14 mouse cellular contexts compared by ENCODE assay signal in the genomic region with DNA sequence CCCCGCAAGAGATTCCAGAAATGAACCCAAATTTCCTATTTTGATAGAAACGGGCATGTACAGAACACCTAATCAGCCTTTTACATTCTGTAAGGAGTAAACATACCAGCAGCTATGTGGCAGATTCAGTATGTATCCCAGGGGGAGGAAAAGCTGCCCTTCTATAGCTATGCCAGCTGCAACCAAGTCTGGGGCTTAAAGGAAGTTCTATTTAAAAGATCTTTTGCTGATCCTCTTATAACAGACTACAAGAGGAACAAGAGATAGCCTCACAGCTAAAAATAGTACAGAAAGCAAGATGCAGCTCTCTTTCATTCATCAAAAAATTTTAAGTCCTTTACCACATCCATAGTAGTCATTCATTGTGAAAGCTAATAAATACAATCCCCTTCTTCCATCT. TPM values are rescaled to one million over a fixed set of nuclear protein-coding genes. Genes with fewer than 3 reads are reported as not detected.
DNase-seq lines count a peak whose midpoint lies in the region; ATAC-seq and TF ChIP-seq lines count a peak whose summit lies in the region.
"Had no signal": no experiment of that assay in that cellular context is flagged by ENCODE, and none has a peak within 500 bp of the region (broad histone marks: within the 10 kb centered on the region; RNA-seq: fewer than 3 reads in every experiment).

No protein-coding gene starts in this region.

- peaks cover 32% of the 10 kb centered on the region for H3K79me2 ChIP-seq in myocyte (ENCODE audit: control insufficient read depth, insufficient read depth)

- no peak for DNase-seq in hindbrain, embryonic 10.5 days (ENCODE audit: low spot score)
- DNase-seq in Muller cell, postnatal 12 days (ENCODE audit: inconsistent ontology term): peak; percentile 6
- no peak for DNase-seq in lung, postnatal 4 days
- no peak for DNase-seq in thymus, postnatal 4 days
- DNase-seq: kidney, adult 8-10 months; kidney, postnatal 4 days; liver, embryonic 13.5 days; thymus, adult 2 months had no signal

- no peak overlapping the region for H3K4me3 ChIP-seq in hindbrain, embryonic 15.5 days
- no peak overlapping the region for H3K4me3 ChIP-seq in hindbrain, embryonic 10.5 days
- H3K4me3 ChIP-seq in forebrain, embryonic 16.5 days (replicated peaks; ENCODE audit: low read length): no peak overlapping the region
- no peak overlapping the region for H3K4me3 ChIP-seq in myocyte
- H3K4me3 ChIP-seq: liver, embryonic 13.5 days; megakaryocyte, embryonic 14.5 days had no signal

- no peak overlapping the region for H3ac ChIP-seq in myocyte (ENCODE audit: control insufficient read depth, insufficient read length)

- H3K9me3 ChIP-seq in hindbrain, embryonic 15.5 days: no peaks in the 10 kb centered on the region
- no peaks in the 10 kb centered on the region for H3K9me3 ChIP-seq in hindbrain, embryonic 10.5 days
- no peaks in the 10 kb centered on the region for H3K9me3 ChIP-seq in forebrain, embryonic 16.5 days (ENCODE audit: control insufficient read depth, low read length)
- H3K9me3 ChIP-seq: heart, embryonic 15.5 days; liver, embryonic 13.5 days; megakaryocyte, embryonic 14.5 days had no signal

- ATAC-seq in hindbrain, embryonic 15.5 days (ENCODE audit: low FRiP score, low read depth): no peak
- ATAC-seq in forebrain, embryonic 16.5 days: peak; percentile 43; the same call in 1 of the 2 replicates
- ATAC-seq: lung, postnatal 0 days had no signal

- TF ChIP-seq POLR2A in myocyte (IDR thresholded peaks at IDR 0.05; ENCODE audit: insufficient read length, low read depth): no peak

- H3K36me3 ChIP-seq in hindbrain, embryonic 15.5 days: no peaks in the 10 kb centered on the region
- H3K36me3 ChIP-seq in hindbrain, embryonic 10.5 days: no peaks in the 10 kb centered on the region
- no peaks in the 10 kb centered on the region for H3K36me3 ChIP-seq in forebrain, embryonic 16.5 days (ENCODE audit: control insufficient read depth, insufficient read depth)
- H3K36me3 ChIP-seq in myocyte (ENCODE audit: control insufficient read depth, insufficient read depth): no peaks in the 10 kb centered on the region
- H3K36me3 ChIP-seq: heart, embryonic 15.5 days; liver, embryonic 13.5 days had no signal

- H3K9ac ChIP-seq in hindbrain, embryonic 15.5 days: 0 out of 2 replicates have a peak overlapping the region, but pooled peaks have one; percentile 29
- H3K9ac ChIP-seq in forebrain, embryonic 16.5 days (replicated peaks; ENCODE audit: low read depth, low read length): 0 out of 2 replicates have a peak overlapping the region, but pooled peaks have one; percentile 1
- H3K9ac ChIP-seq: liver, embryonic 13.5 days had no signal

- peaks cover 28% of the 10 kb centered on the region for H3K4me1 ChIP-seq in hindbrain, embryonic 15.5 days (replicated peaks)
- H3K4me1 ChIP-seq in hindbrain, embryonic 10.5 days (replicated peaks): peaks cover 17% of the 10 kb centered on the region
- H3K4me1 ChIP-seq in forebrain, embryonic 16.5 days (replicated peaks; ENCODE audit: control insufficient read depth, insufficient read depth, low read length): peaks cover 16% of the 10 kb centered on the region

- peak overlapping the region; percentile 13; the same call in 1 of the 2 replicates for H3K4me2 ChIP-seq in hindbrain, embryonic 15.5 days
- no peak overlapping the region for H3K4me2 ChIP-seq in forebrain, embryonic 16.5 days (ENCODE audit: low read length)
- H3K4me2 ChIP-seq in myocyte (ENCODE audit: low read depth): peak overlapping the region; percentile 49
- H3K4me2 ChIP-seq: liver, embryonic 13.5 days had no signal

- no peaks in the 10 kb centered on the region for H3K27me3 ChIP-seq in hindbrain, embryonic 15.5 days
- no peaks in the 10 kb centered on the region for H3K27me3 ChIP-seq in hindbrain, embryonic 10.5 days (ENCODE audit: insufficient read depth, poor library complexity, severe bottlenecking)
- H3K27me3 ChIP-seq in forebrain, embryonic 16.5 days (replicated peaks; ENCODE audit: control insufficient read depth, insufficient read depth, low read length): no peaks in the 10 kb centered on the region
- no peaks in the 10 kb centered on the region for H3K27me3 ChIP-seq in myocyte (ENCODE audit: control insufficient read depth, insufficient read depth, insufficient read length)
- H3K27me3 ChIP-seq: heart, embryonic 15.5 days; liver, embryonic 13.5 days; megakaryocyte, embryonic 14.5 days had no signal

- H3K27ac ChIP-seq in hindbrain, embryonic 15.5 days (replicated peaks): peak overlapping the region; percentile 56
- no peak overlapping the region for H3K27ac ChIP-seq in hindbrain, embryonic 10.5 days
- peak overlapping the region; percentile 52 for H3K27ac ChIP-seq in forebrain, embryonic 16.5 days (ENCODE audit: low read length)
- H3K27ac ChIP-seq: liver, embryonic 13.5 days had no signal

- 73% methylated on average over 2 of the region's 2 CpGs for WGBS in hindbrain, embryonic 15.5 days
- WGBS in hindbrain, embryonic 10.5 days: 85% methylated on average over 2 of the region's 2 CpGs
- WGBS in forebrain, embryonic 16.5 days: 67% methylated on average over 2 of the region's 2 CpGs

TF ChIP-seq in myocyte, 11 proteins besides CTCF, POLR2A, EP300 and RAD21:
- TF ChIP-seq TCF12 (IDR thresholded peaks at IDR 0.05; ENCODE audit: insufficient read depth, poor library complexity, severe bottlenecking): no peak
- no peak for TF ChIP-seq MAX (IDR thresholded peaks at IDR 0.05; ENCODE audit: low read depth)
- TF ChIP-seq MYOD1 (IDR thresholded peaks at IDR 0.05; ENCODE audit: control insufficient read depth in 1 of 3, insufficient read length in 2 of 3, low read depth in 2 of 3): no peak
- TF ChIP-seq USF1 (IDR thresholded peaks at IDR 0.05; ENCODE audit: low read depth): no peak
- no peak for TF ChIP-seq POLR2AphosphoS2 (IDR thresholded peaks at IDR 0.05; ENCODE audit: insufficient read length, low read depth)
- TF ChIP-seq MYOG (IDR thresholded peaks at IDR 0.05; ENCODE audit: control insufficient read depth in 1 of 3, insufficient read depth in 1 of 3, insufficient read length in 2 of 3, low read depth in 2 of 3): no peak
- no peak for TF ChIP-seq CEBPB (IDR thresholded peaks at IDR 0.05; ENCODE audit: insufficient read depth, poor library complexity, severe bottlenecking)
- TF ChIP-seq REST (IDR thresholded peaks at IDR 0.05; ENCODE audit: insufficient read depth, insufficient read length): no peak
- no peak for TF ChIP-seq TCF3 (IDR thresholded peaks at IDR 0.05; ENCODE audit: insufficient read length, low read depth)
- no peak for TF ChIP-seq SRF (IDR thresholded peaks at IDR 0.05; ENCODE audit: control insufficient read depth, insufficient read length, low read depth)
- no peak for TF ChIP-seq E2F4 (IDR thresholded peaks at IDR 0.05; ENCODE audit: insufficient read depth)

RNA-seq across cellular contexts. Expression of a gene that starts 57.3 kb away (rescaled TPM):
- 43.9 and 48.9 TPM in 2 replicates for polyA plus RNA-seq in hindbrain, embryonic 15.5 days (2015; fragmentation: Nextera tagmentation; extraction: Ambion mirVana)
- polyA plus RNA-seq in hindbrain, embryonic 10.5 days (2016; fragmentation: Nextera tagmentation; extraction: Ambion mirVana): 17.6 and 19.5 TPM in 2 replicates
- 54.3 and 57.3 TPM in 2 replicates for polyA plus RNA-seq in forebrain, embryonic 16.5 days (2015; fragmentation: Nextera tagmentation; extraction: Ambion mirVana)
- polyA plus RNA-seq in myocyte (2012; fragmentation: generic; extraction: Trizol): 48.9 TPM
